Mouse (Mus musculus) frontal cortex, postnatal 36 days (tissue): ENCODE data around the gene Dhx32.

ENCODE experiments used
- DNase-seq, 2 experiments: peaks; one replicate each; pipeline ENCODE4 v3.0.0; 2022; ENCODE audit warnings: low spot score in 2 of 2

Dhx32 gene

GRCm38 (mm10) chr7:133782717-133783435 lies at the start of gene Dhx32:
TSS of gene Dhx32 (minus strand) at chr7:133782726.
- peak in 1 of 2 experiments; percentile 69 for DNase-seq

GRCm38 (mm10) chr7:133829579-133829978 lies 47.1 kb upstream of the Dhx32 start:
- DNase-seq: no peak

GRCm38 (mm10) chr7:133828514-133828913 lies 46.0 kb upstream of the Dhx32 start:
- peak in 1 of 2 experiments; percentile 6 for DNase-seq

GRCm38 (mm10) chr7:133824579-133824978 lies 42.1 kb upstream of the Dhx32 start:
- DNase-seq: no peak

- no peak for DNase-seq
Observed at GRCm38 (mm10) chr7:133823751-133824150, 41.2 kb upstream of the Dhx32 start.

- peak; percentile 5 to 11 for DNase-seq
Observed at GRCm38 (mm10) chr7:133813331-133813730, 30.8 kb upstream of the Dhx32 start.

- DNase-seq: no peak
Observed at GRCm38 (mm10) chr7:133812927-133813326, 30.4 kb upstream of the Dhx32 start.

- peak; percentile 63 to 82 for DNase-seq
Observed at GRCm38 (mm10) chr7:133805614-133806175, 23.2 kb upstream of the Dhx32 start.

- DNase-seq: no peak
Observed at GRCm38 (mm10) chr7:133801823-133802222, 19.3 kb upstream of the Dhx32 start.

GRCm38 (mm10) chr7:133799928-133800327 lies 17.4 kb upstream of the Dhx32 start:
- no peak for DNase-seq

- no peak for DNase-seq
Observed at GRCm38 (mm10) chr7:133794720-133795119, 12.2 kb upstream of the Dhx32 start.

GRCm38 (mm10) chr7:133793248-133794131 lies 11.0 kb upstream of the Dhx32 start:
- peak; percentile 35 to 50 for DNase-seq

GRCm38 (mm10) chr7:133792771-133793170 lies 10.2 kb upstream of the Dhx32 start:
- no peak for DNase-seq

GRCm38 (mm10) chr7:133790608-133791229 lies 8.2 kb upstream of the Dhx32 start:
- no peak for DNase-seq

GRCm38 (mm10) chr7:133790171-133790570 lies 7.6 kb upstream of the Dhx32 start:
- DNase-seq: no peak

GRCm38 (mm10) chr7:133788147-133788546 lies 5.6 kb upstream of the Dhx32 start:
- no peak for DNase-seq

- DNase-seq: no peak
Observed at GRCm38 (mm10) chr7:133787571-133787970, 5.0 kb upstream of the Dhx32 start.

GRCm38 (mm10) chr7:133781991-133782390 lies 535 bp downstream of the Dhx32 start:
- DNase-seq: no peak

- no peak for DNase-seq
Observed at GRCm38 (mm10) chr7:133781583-133781982, 943 bp downstream of the Dhx32 start.

- DNase-seq: peak; percentile 82 to 84
Observed at GRCm38 (mm10) chr7:133776626-133776996, 5.9 kb downstream of the Dhx32 start, which contains the start of gene Fank1. TSS of gene Fank1 (plus strand) at chr7:133776861.

- DNase-seq: no peak
Observed at GRCm38 (mm10) chr7:133775796-133776625, 6.5 kb downstream of the Dhx32 start.
